Comparison of ENCODE assay signal across 10 mouse cellular contexts in genomic region chr17:57180363-57180762, GRCm38 (mm10). TPM values are rescaled to one million over a fixed set of nuclear protein-coding genes. Genes with fewer than 3 reads are reported as not detected.
DNase-seq lines count a peak whose midpoint lies in the region; ATAC-seq and TF ChIP-seq lines count a peak whose summit lies in the region.
"Had no signal": no experiment of that assay in that cellular context is flagged by ENCODE, and none has a peak within 500 bp of the region (broad histone marks: within the 10 kb centered on the region; RNA-seq: fewer than 3 reads in every experiment).

No protein-coding gene starts in this region.

- H3K27me3 ChIP-seq in liver, adult 2 months (ENCODE audit: control insufficient read depth, insufficient read depth, low read length): no peaks in the 10 kb centered on the region
- H3K27me3 ChIP-seq in liver, embryonic 12.5 days (replicated peaks): no peaks in the 10 kb centered on the region; the same call in 1 of the 2 replicates
- no peaks in the 10 kb centered on the region for H3K27me3 ChIP-seq in liver, embryonic 14.5 days (ENCODE audit: control insufficient read depth, insufficient read depth, low read length)

- H3K79me2 ChIP-seq in liver, adult 2 months (ENCODE audit: control insufficient read depth, insufficient read depth, low read length): no peaks in the 10 kb centered on the region

- TF ChIP-seq CTCF in liver, adult 2 months (IDR thresholded peaks at IDR 0.05; ENCODE audit: low read depth, low read length): peak; percentile 83
- peak; percentile 69 for TF ChIP-seq CTCF in liver, embryonic 14.5 days (IDR thresholded peaks at IDR 0.05; ENCODE audit: low read depth)

- H3K4me1 ChIP-seq in liver, adult 2 months (ENCODE audit: control insufficient read depth, insufficient read depth, low read length): no peaks in the 10 kb centered on the region
- H3K4me1 ChIP-seq in liver, embryonic 12.5 days: no peaks in the 10 kb centered on the region
- no peaks in the 10 kb centered on the region for H3K4me1 ChIP-seq in liver, embryonic 14.5 days (replicated peaks; ENCODE audit: control insufficient read depth in 2 of 2, insufficient read depth in 2 of 2, low read length in 1 of 2)

- 39% methylated on average over 8 of the region's 8 CpGs for WGBS in liver, adult 2 months
- 30% methylated on average over 8 of the region's 8 CpGs for WGBS in liver, embryonic 12.5 days (ENCODE audit: insufficient replicate concordance)
- WGBS in liver, embryonic 14.5 days (ENCODE audit: insufficient replicate concordance): 23% methylated on average over 8 of the region's 8 CpGs

- intact Hi-C loops in gastrocnemius, postnatal 36 days (cut with DNase I): no loop called here

- no peak overlapping the region for H3K4me3 ChIP-seq in liver, adult 2 months (ENCODE audit: insufficient read depth, low read depth, low read length)
- H3K4me3 ChIP-seq in liver, embryonic 12.5 days: no peak overlapping the region
- no peak overlapping the region for H3K4me3 ChIP-seq in liver, embryonic 14.5 days (ENCODE audit: insufficient read depth in 1 of 2, low read depth in 2 of 2, low read length in 2 of 2)

- TF ChIP-seq EP300 in liver, embryonic 14.5 days (IDR thresholded peaks at IDR 0.05; ENCODE audit: low read depth): no peak

- no peak for ATAC-seq in cerebellum, adult (ENCODE audit: insufficient number of reproducible peaks, low FRiP score, low TSS enrichment)
- no peak for ATAC-seq in liver, embryonic 12.5 days
- ATAC-seq in liver, embryonic 14.5 days (ENCODE audit: insufficient read depth): no peak

- H3K36me3 ChIP-seq in liver, adult 2 months (ENCODE audit: control insufficient read depth, insufficient read depth, low read length): no peaks in the 10 kb centered on the region
- no peaks in the 10 kb centered on the region for H3K36me3 ChIP-seq in liver, embryonic 12.5 days
- no peaks in the 10 kb centered on the region for H3K36me3 ChIP-seq in liver, embryonic 14.5 days (replicated peaks; ENCODE audit: control insufficient read depth, insufficient read depth, low read depth)

- H3K4me2 ChIP-seq in liver, embryonic 12.5 days: no peak overlapping the region
- no peak overlapping the region for H3K4me2 ChIP-seq in liver, embryonic 14.5 days (ENCODE audit: low read depth)

- no peaks in the 10 kb centered on the region for H3K9me3 ChIP-seq in liver, embryonic 12.5 days (replicated peaks)
- H3K9me3 ChIP-seq in liver, embryonic 14.5 days (ENCODE audit: control insufficient read depth, low read length): no peaks in the 10 kb centered on the region

- DNase-seq in cerebellum, adult 18-20 months: peak; percentile 21 to 22
- peak; percentile 35 for DNase-seq in liver, adult 2 months (ENCODE audit: extremely low read depth, low read depth, low spot score)
- no peak for DNase-seq in liver, embryonic 14.5 days (ENCODE audit: low read depth in 3 of 3, low spot score in 3 of 3)
- DNase-seq in thymus, postnatal 10 days (ENCODE audit: low spot score in 2 of 2): peak; percentile 47 to 70
- no peak for DNase-seq in ovary, postnatal 10 days (ENCODE audit: low spot score)
- no peak for DNase-seq in gastrocnemius, postnatal 36 days

- no peak for TF ChIP-seq POLR2A in liver, adult 2 months (IDR thresholded peaks at IDR 0.05; ENCODE audit: extremely low read depth, insufficient read depth, low read length)

- H3K27ac ChIP-seq in liver, adult 2 months (replicated peaks; ENCODE audit: insufficient read depth, low read depth, low read length): no peak overlapping the region
- no peak overlapping the region for H3K27ac ChIP-seq in liver, embryonic 12.5 days
- H3K27ac ChIP-seq in liver, embryonic 14.5 days: no peak overlapping the region
- H3K27ac ChIP-seq: macrophage had no signal

- no peak overlapping the region for H3K9ac ChIP-seq in liver, adult 2 months (ENCODE audit: low read depth, low read length)
- no peak overlapping the region for H3K9ac ChIP-seq in liver, embryonic 12.5 days
- no peak overlapping the region for H3K9ac ChIP-seq in liver, embryonic 14.5 days (replicated peaks)

RNA-seq across cellular contexts. Expression of gene Tnfsf14, which starts 13.6 kb away (rescaled TPM):
- total RNA-seq in liver, adult 2 months (2014; rRNA removed): 0.27 and 0.28 TPM in 2 replicates
- 0.42 and 0.75 TPM in 2 replicates for polyA plus RNA-seq in liver, adult 2 months (2012; rRNA removed)
- 1.6 and 1.7 TPM in 2 replicates for polyA plus RNA-seq in liver, embryonic 12.5 days (2016; fragmentation: Nextera tagmentation; extraction: Ambion mirVana)
- polyA plus RNA-seq in liver, embryonic 14.5 days (2012; rRNA removed): 1.5 and 1.9 TPM in 2 replicates
- 0.51 and 0.75 TPM in 2 replicates for polyA plus RNA-seq in liver, embryonic 14.5 days (2014; fragmentation: Nextera tagmentation; extraction: Ambion mirVana)
- total RNA-seq in gastrocnemius, postnatal 36 days (2021): under 1 TPM in 1 of 2 experiments, not detected in 1; 0.18 TPM

RNA-seq across cellular contexts. Expression of gene Cd70, which starts 30.8 kb away (rescaled TPM):
- total RNA-seq in liver, adult 2 months (2014; rRNA removed): 1.0 TPM in 1 of 2 replicates, not detected in the other
- polyA plus RNA-seq in liver, adult 2 months (2012; rRNA removed): not detected in 2 replicates
- not detected in 2 replicates for polyA plus RNA-seq in liver, embryonic 12.5 days (2016; fragmentation: Nextera tagmentation; extraction: Ambion mirVana)
- not detected in 2 replicates for polyA plus RNA-seq in liver, embryonic 14.5 days (2012; rRNA removed)
- polyA plus RNA-seq in liver, embryonic 14.5 days (2014; fragmentation: Nextera tagmentation; extraction: Ambion mirVana): not detected in 2 replicates
- total RNA-seq in gastrocnemius, postnatal 36 days (2021): not detected
- total RNA-seq: heart, adult 18-20 months had no signal
- polyA plus RNA-seq: macrophage had no signal

RNA-seq across cellular contexts. Expression of gene C3, which starts 47.6 kb away (rescaled TPM):
- 5,384 and 7,708 TPM in 2 replicates for total RNA-seq in liver, adult 2 months (2014; rRNA removed)
- 3,773 and 3,833 TPM in 2 replicates for polyA plus RNA-seq in liver, adult 2 months (2012; rRNA removed)
- 95.1 and 100 TPM in 2 replicates for polyA plus RNA-seq in liver, embryonic 12.5 days (2016; fragmentation: Nextera tagmentation; extraction: Ambion mirVana)
- polyA plus RNA-seq in liver, embryonic 14.5 days (2012; rRNA removed): 207 and 240 TPM in 2 replicates
- polyA plus RNA-seq in liver, embryonic 14.5 days (2014; fragmentation: Nextera tagmentation; extraction: Ambion mirVana): 200 and 205 TPM in 2 replicates
- total RNA-seq in gastrocnemius, postnatal 36 days (2021): 10 to 100 TPM; 11.8 TPM

Comparison
In these comparisons a context has a peak if more than half of its experiments do, and no peak if none do; other contexts are left out.
1. DNase-seq: peak in cerebellum, adult 18-20 months (2 of 2), liver, adult 2 months (single experiment) and thymus, postnatal 10 days (2 of 2); none in liver, embryonic 14.5 days (0 of 3), ovary, postnatal 10 days (single experiment) and gastrocnemius, postnatal 36 days (0 of 2).
2. RNA of gene C3, which starts 47.6 kb away (polyA plus RNA-seq): 3,773 to 3,833 TPM in liver, adult 2 months; 200 to 240 TPM in liver, embryonic 14.5 days and 95.1 to 100 TPM in liver, embryonic 12.5 days; every median in the first group is over 10 times any median in the second.